Mouse (Mus musculus): Measurements from ENCODE around the gene Ifna5.

Gene Ifna5

GRCm38 (mm10) chr4:88864599-88864998 lies 29.3 kb downstream of the Ifna5 start:
- DNase-seq (ENCODE audit: low spot score) = no peak

GRCm38 (mm10) chr4:88865011-88865569 lies 29.8 kb downstream of the Ifna5 start:
- peak; percentile 14 for DNase-seq (ENCODE audit: low spot score)

- peak; percentile 91 for DNase-seq (ENCODE audit: low spot score)
These were observed 32.1 kb downstream of the Ifna5 start for GRCm38 (mm10) chr4:88867366-88867925.

- DNase-seq (ENCODE audit: low spot score) = peak; percentile 80
These were observed 32.9 kb downstream of the Ifna5 start for GRCm38 (mm10) chr4:88867926-88868911.

GRCm38 (mm10) chr4:88872691-88873090 lies 37.4 kb downstream of the Ifna5 start:
- DNase-seq (ENCODE audit: low spot score) = peak; percentile 78

- no peak for DNase-seq (ENCODE audit: low spot score)
These were observed 40.2 kb downstream of the Ifna5 start for GRCm38 (mm10) chr4:88875435-88876095.

- DNase-seq (ENCODE audit: low spot score) = no peak
These were observed 41.2 kb downstream of the Ifna5 start for GRCm38 (mm10) chr4:88876520-88876919.

GRCm38 (mm10) chr4:88878246-88878645 lies 42.9 kb downstream of the Ifna5 start:
- DNase-seq (ENCODE audit: low spot score) = peak; percentile 11

GRCm38 (mm10) chr4:88878772-88879171 lies 43.4 kb downstream of the Ifna5 start:
- DNase-seq (ENCODE audit: low spot score) = no peak

GRCm38 (mm10) chr4:88880101-88880500 lies 44.8 kb downstream of the Ifna5 start, which contains the start of gene Ifne:
TSS of gene Ifne (minus strand) at chr4:88880201.
- no peak for DNase-seq (ENCODE audit: low spot score)
